Mouse (Mus musculus) midbrain, embryonic 13.5 days (tissue): ENCODE measurements at regions not wholly inside any gene's neighbourhood (a gene's known extent, or its start where the extent isn't known, plus 50 kb on each side); places are given as distances from the start of the nearest gene placed in this dataset.

Experiments used
- ATAC-seq: fragments of 200-750 bp; cut with Nextera tagmentation; 2 replicates; pipeline ENCODE4 v1.8.0; 2017; ENCODE audit warnings: mild to moderate bottlenecking, moderate TSS enrichment, moderate library complexity
- H3K27ac ChIP-seq: fragments of 300-500 bp; sonication (generic); 2 replicates; pipeline ENCODE4 v1.5.1; 2015; ENCODE audit warnings: inconsistent platforms, mild to moderate bottlenecking, moderate library complexity
- H3K27me3 ChIP-seq: fragments of 300-500 bp; sonication (generic); 2 replicates; pipeline ENCODE4 v1.6.1; 2015; ENCODE audit warnings: mild to moderate bottlenecking, inconsistent platforms
- H3K36me3 ChIP-seq: fragments of 300-500 bp; sonication (generic); 2 replicates; pipeline ENCODE4 v1.6.1; 2015; ENCODE audit warnings: mild to moderate bottlenecking, inconsistent platforms
- H3K4me1 ChIP-seq: fragments of 300-500 bp; sonication (generic); replicated peaks from 2 replicates; pipeline ENCODE4 v1.6.1; 2015; ENCODE audit warnings: inconsistent platforms
- H3K4me2 ChIP-seq: fragments of 300-500 bp; sonication (generic); replicated peaks from 2 replicates; pipeline ENCODE4 v1.6.1; 2015; ENCODE audit warnings: moderate library complexity, mild to moderate bottlenecking, inconsistent platforms
- H3K4me3 ChIP-seq: fragments of 300-500 bp; sonication (generic); replicated peaks from 2 replicates; pipeline ENCODE4 v1.5.1; 2015; ENCODE audit warnings: mild to moderate bottlenecking, inconsistent platforms
- H3K9ac ChIP-seq: fragments of 300-500 bp; sonication (generic); replicated peaks from 2 replicates; pipeline ENCODE4 v1.6.1; 2015; ENCODE audit warnings: mild to moderate bottlenecking, inconsistent platforms
- H3K9me3 ChIP-seq: fragments of 300-500 bp; sonication (generic); 2 replicates; pipeline ENCODE4 v1.6.1; 2016; ENCODE audit warnings: mild to moderate bottlenecking, inconsistent platforms
- WGBS: fragments of 180-500 bp; shearing (Covaris S2); methylation state at CpG from one replicate; pipeline ENCODE4 v1.1.7; 2015; 5-methylcytosine and 5-hydroxymethylcytosine counted together

GRCm38 (mm10) chr2:136617138-136617537 lies 96.1 kb upstream of the Snap25 start:
- Histone ChIP-seq H3K36me3 (no peaks in the 10 kb centered on the region), H3K9ac (no peak overlapping the region), H3K4me2 (no peak overlapping the region), H3K27me3 (no peaks in the 10 kb centered on the region), H3K4me1 (no peaks in the 10 kb centered on the region), H3K4me3 (no peak overlapping the region), H3K9me3 (no peaks in the 10 kb centered on the region), H3K27ac (no peak overlapping the region)
- no peak for ATAC-seq
- WGBS = 83% methylated on average over 2 of the region's 2 CpGs

- 44% methylated on average over 2 of the region's 2 CpGs for WGBS
Measured at GRCm38 (mm10) chr2:136618114-136618513, 95.1 kb upstream of the Snap25 start.

GRCm38 (mm10) chr2:136620309-136620708 lies 92.9 kb upstream of the Snap25 start:
- H3K4me2 ChIP-seq = no peak overlapping the region
- no peaks in the 10 kb centered on the region for H3K36me3 ChIP-seq
- no peaks in the 10 kb centered on the region for H3K4me1 ChIP-seq
- WGBS = 90% methylated on average over 4 of the region's 4 CpGs
- no peaks in the 10 kb centered on the region for H3K27me3 ChIP-seq
- H3K27ac ChIP-seq = no peak overlapping the region
- no peak overlapping the region for H3K9ac ChIP-seq
- no peak overlapping the region for H3K4me3 ChIP-seq
- H3K9me3 ChIP-seq = no peaks in the 10 kb centered on the region
- no peak for ATAC-seq

More at GRCm38 (mm10) chr2:136618114-136618513, 95.1 kb upstream of the Snap25 start:
- ATAC-seq = no peak
- Histone ChIP-seq H3K27me3 (no peaks in the 10 kb centered on the region), H3K36me3 (no peaks in the 10 kb centered on the region), H3K4me2 (no peak overlapping the region), H3K9me3 (no peaks in the 10 kb centered on the region), H3K9ac (no peak overlapping the region), H3K4me3 (no peak overlapping the region), H3K27ac (no peak overlapping the region), H3K4me1 (no peaks in the 10 kb centered on the region)

- 95% methylated on average over 4 of the region's 4 CpGs for WGBS
- H3K27ac ChIP-seq = no peak overlapping the region
- no peaks in the 10 kb centered on the region for H3K36me3 ChIP-seq
- no peak overlapping the region for H3K4me2 ChIP-seq
- no peaks in the 10 kb centered on the region for H3K9me3 ChIP-seq
- H3K4me1 ChIP-seq = no peaks in the 10 kb centered on the region
- no peak overlapping the region for H3K9ac ChIP-seq
- H3K27me3 ChIP-seq = no peaks in the 10 kb centered on the region
- ATAC-seq = no peak
- no peak overlapping the region for H3K4me3 ChIP-seq
Measured at GRCm38 (mm10) chr2:136620969-136621368, 92.3 kb upstream of the Snap25 start.

- Histone ChIP-seq H3K27ac (no peak overlapping the region), H3K9ac (no peak overlapping the region), H3K36me3 (no peaks in the 10 kb centered on the region), H3K4me3 (no peak overlapping the region), H3K9me3 (no peaks in the 10 kb centered on the region), H3K4me2 (no peak overlapping the region), H3K27me3 (no peaks in the 10 kb centered on the region), H3K4me1 (no peaks in the 10 kb centered on the region)
- no peak for ATAC-seq
- WGBS = 44% methylated on average over 5 of the region's 5 CpGs
Measured at GRCm38 (mm10) chr2:136623808-136624489, 89.3 kb upstream of the Snap25 start.

GRCm38 (mm10) chr2:136624490-136624850 lies 88.8 kb upstream of the Snap25 start:
- Histone ChIP-seq H3K9ac (no peak overlapping the region), H3K27me3 (no peaks in the 10 kb centered on the region), H3K36me3 (no peaks in the 10 kb centered on the region), H3K27ac (no peak overlapping the region), H3K4me2 (no peak overlapping the region), H3K9me3 (no peaks in the 10 kb centered on the region), H3K4me3 (no peak overlapping the region), H3K4me1 (no peaks in the 10 kb centered on the region)
- no peak for ATAC-seq

GRCm38 (mm10) chr2:136646917-136647316 lies 66.3 kb upstream of the Snap25 start:
- Histone ChIP-seq H3K4me3 (no peak overlapping the region), H3K4me1 (no peaks in the 10 kb centered on the region), H3K27ac (no peak overlapping the region), H3K4me2 (no peak overlapping the region), H3K36me3 (no peaks in the 10 kb centered on the region), H3K27me3 (no peaks in the 10 kb centered on the region), H3K9me3 (no peaks in the 10 kb centered on the region), H3K9ac (no peak overlapping the region)
- ATAC-seq = no peak
- WGBS = 79% methylated on average over 3 of the region's 3 CpGs

GRCm38 (mm10) chr2:136648606-136649005 lies 64.6 kb upstream of the Snap25 start:
- no peaks in the 10 kb centered on the region for H3K9me3 ChIP-seq
- H3K36me3 ChIP-seq = no peaks in the 10 kb centered on the region
- no peaks in the 10 kb centered on the region for H3K27me3 ChIP-seq
- H3K4me2 ChIP-seq = no peak overlapping the region
- no peak overlapping the region for H3K4me3 ChIP-seq
- H3K9ac ChIP-seq = no peak overlapping the region
- ATAC-seq = no peak
- no peak overlapping the region for H3K27ac ChIP-seq
- H3K4me1 ChIP-seq = no peaks in the 10 kb centered on the region
- WGBS = 75% methylated on average over 5 of the region's 5 CpGs

- no peaks in the 10 kb centered on the region for H3K9me3 ChIP-seq
- H3K9ac ChIP-seq = no peak overlapping the region
- no peaks in the 10 kb centered on the region for H3K27me3 ChIP-seq
- 89% methylated on average over 1 of the region's 1 CpGs for WGBS
- H3K27ac ChIP-seq = no peak overlapping the region
- H3K4me3 ChIP-seq = no peak overlapping the region
- no peaks in the 10 kb centered on the region for H3K4me1 ChIP-seq
- ATAC-seq = no peak
- H3K36me3 ChIP-seq = no peaks in the 10 kb centered on the region
- no peak overlapping the region for H3K4me2 ChIP-seq
Measured at GRCm38 (mm10) chr2:136650721-136651120, 62.5 kb upstream of the Snap25 start.

GRCm38 (mm10) chr2:136652206-136653003 lies 60.8 kb upstream of the Snap25 start:
- Histone ChIP-seq H3K4me1 (no peaks in the 10 kb centered on the region), H3K9ac (no peak overlapping the region), H3K27ac (no peak overlapping the region), H3K27me3 (no peaks in the 10 kb centered on the region), H3K4me2 (no peak overlapping the region), H3K36me3 (no peaks in the 10 kb centered on the region), H3K9me3 (no peaks in the 10 kb centered on the region), H3K4me3 (no peak overlapping the region)
- 0 out of 2 replicates have a peak, but pooled peaks have one; percentile 34 for ATAC-seq
- whole genome bisulfite sequencing = 80% methylated on average over 5 of the region's 5 CpGs
